Mouse (Mus musculus) naive thymus-derived CD4-positive, alpha-beta T cell, adult 2 months (primary cell): ENCODE measurements at regions not wholly inside any gene's neighbourhood (a gene's known extent, or its start where the extent isn't known, plus 50 kb on each side); places are given as distances from the start of the nearest gene placed in this dataset.

Source experiments
- DNase-seq: peaks from one replicate; pipeline ENCODE4 v3.0.0-alpha.2; 2011; ENCODE audit warnings: low read depth

DNA sequence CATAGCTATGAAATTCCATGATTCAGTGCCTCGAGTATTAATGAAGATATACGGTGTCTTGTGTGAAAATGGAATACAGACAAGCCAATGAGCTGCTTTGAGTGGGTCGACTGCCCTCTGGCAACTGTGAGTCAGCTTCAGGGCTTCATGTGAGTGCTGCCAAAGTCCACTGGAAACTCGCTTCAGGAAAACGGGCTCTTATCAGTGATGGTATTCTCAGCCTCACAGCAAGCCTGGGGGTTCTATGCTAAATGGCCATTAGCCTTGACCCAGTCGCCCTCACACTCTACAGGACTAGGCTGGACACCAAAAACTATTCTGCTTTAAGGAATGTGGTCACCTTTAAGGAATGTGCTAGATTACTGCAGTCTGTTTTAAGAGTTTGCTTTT is 477.8 kb downstream of the Efnb2 start:
- DNase-seq, result no peak

DNA sequence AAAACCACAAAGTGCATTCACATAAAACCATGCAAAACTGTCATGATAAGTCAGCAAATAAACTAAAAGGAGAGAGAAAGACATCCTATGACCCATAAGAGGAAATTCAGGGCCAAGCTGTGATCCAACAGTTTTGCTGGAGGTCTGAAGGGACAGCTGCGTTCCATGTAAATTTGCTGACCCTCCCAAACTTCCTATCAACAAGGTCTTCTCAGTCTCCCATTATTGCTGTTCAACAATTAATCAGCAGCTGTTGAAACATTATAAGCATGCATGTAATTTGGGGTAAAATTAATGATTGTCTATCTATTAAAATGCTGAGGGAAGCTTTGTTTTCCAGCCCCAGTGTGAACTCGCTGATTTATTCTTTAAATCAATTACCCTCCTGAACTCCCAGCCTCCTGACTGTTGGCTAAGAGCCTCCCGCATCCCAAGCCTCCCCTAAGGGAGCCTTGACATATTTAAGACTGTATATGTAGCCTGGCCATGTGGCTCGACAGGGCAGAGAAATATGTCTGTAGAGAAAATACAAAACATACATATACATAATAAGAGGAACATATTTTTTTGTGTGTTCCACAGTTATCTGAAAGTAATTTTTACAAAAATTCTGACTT is 478.3 kb downstream of the Efnb2 start:
- DNase-seq, result no peak

DNA sequence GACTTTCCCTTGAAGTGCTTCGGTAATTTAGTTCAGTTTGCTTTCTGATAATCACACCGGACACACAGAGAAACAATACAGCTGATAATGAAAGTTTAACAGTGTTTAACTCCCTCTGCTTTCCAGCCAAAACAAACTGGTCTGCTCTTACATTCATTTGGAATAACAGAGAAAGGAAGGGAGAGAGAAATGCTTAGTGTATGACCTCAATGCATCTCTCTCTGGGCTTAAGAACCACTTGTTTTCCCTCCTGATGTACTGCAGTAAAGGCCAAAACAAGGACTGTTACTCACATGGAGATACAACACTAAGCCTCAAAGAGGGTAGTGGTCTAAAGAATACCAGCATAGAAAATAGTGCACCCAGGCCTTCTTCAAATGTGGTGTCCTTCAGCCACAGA is 478.9 kb downstream of the Efnb2 start:
- DNase-seq, result no peak

DNA sequence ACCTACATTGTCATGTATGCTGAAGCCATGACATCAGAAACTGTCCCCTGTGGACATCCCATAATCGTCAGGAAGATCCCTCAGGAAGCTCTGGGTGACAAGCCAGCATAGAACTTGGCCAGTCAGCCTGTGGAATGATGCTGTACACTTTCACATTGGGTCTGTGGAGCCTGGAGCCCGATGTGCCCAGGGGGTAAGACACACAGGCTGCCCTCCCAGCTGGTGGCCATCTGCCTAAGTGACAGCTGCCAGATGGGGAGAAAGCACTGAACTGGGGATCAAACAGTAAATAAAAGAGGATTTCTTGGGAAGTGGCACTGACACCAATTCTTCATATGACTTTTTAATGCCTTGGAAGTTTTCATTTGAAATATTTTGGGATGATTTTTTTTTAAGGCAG is 486.8 kb downstream of the Efnb2 start:
- DNase-seq, result no peak

GRCm38 (mm10) chr8:8168674-8169073 is 492.4 kb downstream of the Efnb2 start:
- DNase-seq, result no peak

GRCm38 (mm10) chr8:8168250-8168649 is 492.8 kb downstream of the Efnb2 start:
- no peak for DNase-seq

DNA sequence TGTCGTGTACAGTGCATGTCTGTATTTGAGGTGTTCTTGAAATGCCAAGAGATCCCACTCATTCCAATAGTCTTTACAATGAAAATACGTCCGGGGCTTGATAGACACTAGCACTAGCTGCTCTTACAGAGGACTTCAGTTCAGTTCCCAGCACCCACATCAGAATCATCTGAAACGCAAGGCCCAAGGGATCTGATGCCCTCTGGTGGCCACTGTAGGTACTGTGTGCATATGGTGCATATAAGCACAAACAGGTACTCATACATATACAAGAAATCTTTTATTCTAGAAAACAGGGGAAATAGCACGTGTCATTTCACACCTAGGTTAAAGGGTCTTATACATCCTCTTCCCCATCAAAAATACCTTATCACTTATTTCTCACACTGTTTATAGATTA is 513.5 kb downstream of the Efnb2 start:
- DNase-seq, result no peak

- no peak for DNase-seq
Measured at GRCm38 (mm10) chr8:8142933-8143495, 518.0 kb downstream of the Efnb2 start.

DNA sequence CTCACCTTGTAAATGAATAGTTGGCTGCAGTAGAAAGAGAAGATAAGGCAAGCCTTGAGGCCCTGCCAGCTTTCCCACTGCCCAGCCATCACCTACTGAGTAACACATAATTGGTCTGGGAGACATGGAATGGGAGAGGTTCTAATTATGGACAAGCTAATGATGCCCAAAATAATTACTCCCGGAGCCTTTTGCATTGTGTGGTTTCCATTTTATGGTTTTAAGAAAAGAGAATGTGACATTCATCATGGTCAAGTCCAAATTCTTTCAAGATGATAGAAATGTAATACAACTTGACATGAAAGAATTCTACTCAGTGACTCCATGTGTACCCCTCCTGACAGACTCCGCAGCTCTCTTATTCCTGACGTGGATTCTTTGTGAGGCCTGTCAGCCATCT is 518.6 kb downstream of the Efnb2 start:
- DNase-seq, result no peak

- DNase-seq, result no peak
Measured at GRCm38 (mm10) chr8:8139720-8140119, 521.3 kb downstream of the Efnb2 start.

GRCm38 (mm10) chr8:8133001-8133785 is 527.8 kb downstream of the Efnb2 start:
- DNase-seq, result no peak

GRCm38 (mm10) chr8:8131961-8132376 is 529.1 kb downstream of the Efnb2 start:
- no peak for DNase-seq

DNA sequence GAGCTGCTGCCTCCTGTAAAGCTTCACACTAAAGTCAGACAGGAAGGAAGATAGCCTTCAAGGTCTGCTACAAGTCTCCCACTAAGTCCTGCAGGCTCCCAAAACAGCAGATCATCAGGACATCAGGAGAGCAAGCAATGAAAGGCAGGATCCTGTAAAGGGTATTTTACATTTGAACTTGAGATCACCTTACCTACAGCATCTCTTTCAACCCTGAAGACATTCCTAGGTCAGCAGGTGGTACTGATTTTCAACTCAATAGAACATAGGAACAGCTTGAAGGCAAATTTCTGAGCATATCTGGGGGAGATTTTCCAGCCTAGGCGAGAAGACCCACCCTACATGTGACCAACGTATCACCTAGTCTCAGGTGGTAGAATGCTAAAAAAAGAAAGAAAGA is 530.2 kb downstream of the Efnb2 start:
- no peak for DNase-seq

DNA sequence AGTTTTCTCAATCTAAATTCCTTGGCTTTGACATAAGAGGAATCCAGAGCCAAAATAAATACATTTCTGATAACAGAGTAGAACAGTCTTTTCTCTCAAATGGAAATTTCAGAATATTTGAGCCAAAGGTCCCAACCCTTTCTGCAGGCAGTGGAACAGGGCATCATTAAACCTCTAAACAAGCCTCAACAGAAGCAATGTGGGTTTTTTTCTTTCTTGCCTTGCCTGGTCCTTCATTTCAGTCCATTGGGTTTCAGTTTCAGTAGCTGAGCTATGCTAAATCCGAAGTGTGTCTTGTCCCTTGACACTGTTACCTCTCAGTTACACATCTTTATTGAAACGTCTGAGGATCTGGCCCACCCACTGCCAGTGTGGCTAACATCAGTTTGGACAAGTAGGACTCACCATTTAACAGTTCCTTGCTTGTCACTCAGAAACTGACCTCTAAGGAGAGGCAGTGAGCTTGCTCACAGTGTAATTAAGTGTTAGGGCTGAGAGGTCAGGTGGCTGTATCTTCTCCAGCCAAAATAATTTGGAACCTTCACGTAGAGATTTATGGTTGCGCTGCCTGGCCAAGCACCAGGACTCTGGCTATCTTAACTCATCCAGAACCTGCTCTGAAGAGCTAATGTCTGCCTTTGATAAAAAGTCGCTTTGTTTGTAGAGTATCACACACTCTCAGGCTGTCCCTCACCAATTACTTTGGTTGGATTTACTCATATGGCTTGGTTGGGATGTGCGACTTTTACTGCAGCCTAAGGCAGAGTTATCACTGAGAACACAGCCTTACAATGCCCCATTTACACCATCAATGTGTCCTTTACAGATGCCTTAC is 545.2 kb downstream of the Efnb2 start:
- no peak for DNase-seq

DNA sequence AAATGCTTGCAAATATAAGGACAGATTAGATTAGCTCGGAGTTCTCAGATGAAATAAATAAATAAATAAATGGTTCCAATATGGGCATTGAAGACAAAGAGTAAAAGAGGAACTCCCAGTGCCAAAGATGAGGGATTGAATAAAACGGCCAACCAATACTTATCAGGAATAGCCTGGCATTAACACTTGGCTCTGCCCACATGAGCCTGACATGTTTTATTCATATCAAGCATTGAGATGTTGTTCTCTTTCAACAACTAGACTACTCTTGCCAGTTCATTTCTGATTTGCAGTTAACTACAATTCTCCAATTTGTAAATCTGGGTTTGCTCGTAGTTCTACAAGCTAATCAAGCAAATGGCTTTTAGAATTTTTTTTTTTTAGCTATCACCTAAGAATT is 546.4 kb downstream of the Efnb2 start:
- no peak for DNase-seq

GRCm38 (mm10) chr8:8109785-8110350 is 551.2 kb downstream of the Efnb2 start:
- DNase-seq, result no peak

GRCm38 (mm10) chr8:8103492-8103891 is 557.5 kb downstream of the Efnb2 start:
- no peak for DNase-seq

DNA sequence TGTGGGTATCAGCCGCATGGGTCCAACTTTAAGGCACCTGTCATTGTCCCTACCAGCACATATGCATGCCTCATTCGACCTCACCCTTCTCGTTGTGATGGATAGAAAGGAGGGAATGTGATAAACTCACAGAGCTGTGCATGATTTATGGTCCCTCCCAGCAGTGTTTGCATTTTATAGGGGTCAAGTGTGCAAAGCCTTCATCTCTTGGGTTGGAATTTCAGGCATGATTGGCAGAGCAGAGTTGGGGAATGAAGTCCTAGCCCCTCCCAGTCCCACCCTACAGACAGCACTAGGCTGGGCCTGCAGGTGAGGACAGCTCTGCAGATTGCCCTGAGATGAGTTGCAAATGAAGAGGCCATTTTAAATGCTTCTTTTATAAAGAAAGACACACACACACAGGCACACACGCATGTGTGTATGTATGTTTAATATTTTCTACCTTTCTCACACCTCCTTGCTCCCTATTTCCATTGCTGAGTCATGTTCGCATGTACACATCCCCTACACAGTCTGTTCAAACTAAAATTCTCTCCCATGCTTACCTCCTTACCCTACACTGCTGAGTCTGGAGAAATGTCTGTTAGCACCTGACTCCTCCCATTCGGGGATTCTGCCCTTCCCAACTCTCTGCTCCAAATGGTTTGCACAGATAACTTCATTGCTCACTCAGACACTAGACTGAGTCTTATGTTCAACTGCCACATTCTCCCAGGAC is 558.9 kb downstream of the Efnb2 start:
- no peak for DNase-seq

- no peak for DNase-seq
Measured at GRCm38 (mm10) chr8:8092551-8092950, 568.5 kb downstream of the Efnb2 start.

DNA sequence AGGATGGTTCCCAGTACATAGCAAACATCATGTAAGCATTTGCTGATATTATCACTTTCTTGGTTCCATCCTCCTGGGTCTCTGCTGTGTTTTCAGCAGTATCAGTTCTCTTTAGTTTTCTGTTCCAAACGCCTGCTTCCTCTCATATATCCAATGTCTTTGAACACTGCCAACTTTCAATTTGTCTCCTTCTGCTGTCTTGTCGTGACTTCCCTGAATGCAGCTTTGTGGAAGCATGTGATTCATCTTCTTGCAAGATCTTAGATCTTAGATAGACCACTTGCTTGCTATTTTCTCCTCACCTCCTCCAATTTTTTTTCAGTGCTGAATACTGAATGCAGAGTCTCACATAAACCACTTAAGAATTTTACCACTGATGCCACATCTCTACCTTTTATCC is 576.4 kb downstream of the Efnb2 start:
- no peak for DNase-seq

- no peak for DNase-seq
Measured at GRCm38 (mm10) chr8:8064074-8064473, 597.0 kb downstream of the Efnb2 start.
